11 mouse cellular contexts compared by ENCODE assay signal in the genomic region with DNA sequence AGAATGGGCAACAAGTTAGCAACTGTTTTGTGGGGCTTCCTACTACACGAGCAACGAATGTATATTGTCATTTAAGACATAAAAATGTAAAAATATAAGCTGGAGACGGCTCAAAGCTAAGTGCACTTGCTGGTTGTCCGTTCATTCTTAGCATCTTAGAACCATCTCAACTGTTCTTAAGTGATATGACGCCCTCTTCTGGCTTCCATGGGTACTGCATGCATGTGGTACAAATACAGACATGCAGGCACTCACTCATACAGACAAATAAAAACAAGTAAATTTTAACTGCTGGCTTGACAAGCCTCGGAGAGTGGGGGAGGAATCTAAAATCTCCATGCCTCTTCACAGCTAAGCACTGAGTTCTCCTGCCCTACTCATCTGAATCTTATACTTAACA. TPM values are rescaled to one million over a fixed set of nuclear protein-coding genes. Genes with fewer than 3 reads are reported as not detected.
DNase-seq lines count a peak whose midpoint lies in the region; ATAC-seq lines count a peak whose summit lies in the region.
"Had no signal": no experiment of that assay in that cellular context is flagged by ENCODE, and none has a peak within 500 bp of the region (broad histone marks: within the 10 kb centered on the region; RNA-seq: fewer than 3 reads in every experiment).

No protein-coding gene starts in this region.

- intact Hi-C loops in left cerebral cortex, postnatal 36 days (cut with DNase I): no loop called here

- ATAC-seq in CD4-positive, CD25-positive, alpha-beta regulatory T cell, adult 4 months: no peak

- DNase-seq in CD4-positive, CD25-positive, alpha-beta regulatory T cell, adult 2 months (ENCODE audit: low read depth, low spot score): peak; percentile 3
- peak; percentile 46 to 53 for DNase-seq in left cerebral cortex, adult 18-20 months (ENCODE audit: low spot score in 2 of 2)
- DNase-seq in left cerebral cortex, postnatal 36 days (ENCODE audit: low spot score in 2 of 2): no peak
- DNase-seq in c-Kit-positive CD71-negative TER-119-negative erythroid progenitor cells, embryonic 14.5 days (ENCODE audit: low read depth): peak; percentile 19
- peak; percentile 47 for DNase-seq in retina, postnatal 1 day
- no peak for DNase-seq in thymus, postnatal 25 days
- DNase-seq in urinary bladder, postnatal 14 days (ENCODE audit: low spot score): no peak
- DNase-seq: cerebellum, adult 18-20 months had no signal

RNA-seq across cellular contexts. Expression of gene Topaz1, which starts 55.3 kb away (rescaled TPM):
- not detected for polyA plus RNA-seq in CD4-positive, CD25-positive, alpha-beta regulatory T cell, adult 4 months (2017; shearing (Covaris generic))
- total RNA-seq in left cerebral cortex, adult 18-20 months (2021): not detected
- total RNA-seq in left cerebral cortex, postnatal 36 days (2021): not detected
- polyA plus RNA-seq: kidney, embryonic 15.5 days; macrophage had no signal

Comparison
In these comparisons a context has a peak if more than half of its experiments do, and no peak if none do; other contexts are left out.
1. DNase-seq: peak in CD4-positive, CD25-positive, alpha-beta regulatory T cell, adult 2 months (single experiment), left cerebral cortex, adult 18-20 months (2 of 2), c-Kit-positive CD71-negative TER-119-negative erythroid progenitor cells, embryonic 14.5 days (single experiment) and retina, postnatal 1 day (single experiment); none in left cerebral cortex, postnatal 36 days (0 of 2), thymus, postnatal 25 days (single experiment) and urinary bladder, postnatal 14 days (single experiment).